Mouse (Mus musculus) kidney, postnatal 14 days (tissue): ENCODE measurements around the gene Sh3bgrl3.

Source experiments
- DNase-seq: peaks from one replicate; pipeline ENCODE4 v3.0.0; 2022; ENCODE audit warnings: mixed read lengths

The Sh3bgrl3 gene

GRCm38 (mm10) chr4:134107730-134108129 lies 20.9 kb downstream of the Sh3bgrl3 start:
- DNase-seq: no peak

GRCm38 (mm10) chr4:134106105-134106504 lies 22.5 kb downstream of the Sh3bgrl3 start:
- no peak for DNase-seq

- DNase-seq: no peak
These were observed 25.9 kb downstream of the Sh3bgrl3 start for GRCm38 (mm10) chr4:134102742-134103119.

GRCm38 (mm10) chr4:134101979-134102741 lies 26.4 kb downstream of the Sh3bgrl3 start, which contains the start of gene Ubxn11:
TSS of gene Ubxn11 (plus strand) at chr4:134102570.
- DNase-seq: peak; percentile 92

- DNase-seq: no peak
These were observed 28.3 kb downstream of the Sh3bgrl3 start for GRCm38 (mm10) chr4:134100245-134100644.

GRCm38 (mm10) chr4:134098628-134099027 lies 30.0 kb downstream of the Sh3bgrl3 start:
- peak; percentile 25 for DNase-seq

GRCm38 (mm10) chr4:134097015-134097608 lies 31.5 kb downstream of the Sh3bgrl3 start:
- no peak for DNase-seq

- DNase-seq: no peak
These were observed 32.5 kb downstream of the Sh3bgrl3 start for GRCm38 (mm10) chr4:134096120-134096519.

GRCm38 (mm10) chr4:134094923-134095547 lies 33.6 kb downstream of the Sh3bgrl3 start, which contains the start of gene Cd52:
TSS of gene Cd52 (minus strand) at chr4:134095082.
- DNase-seq: no peak

- no peak for DNase-seq
These were observed 34.5 kb downstream of the Sh3bgrl3 start for GRCm38 (mm10) chr4:134094004-134094564.

- DNase-seq: peak; percentile 56
These were observed 36.0 kb downstream of the Sh3bgrl3 start for GRCm38 (mm10) chr4:134092382-134093288.

- no peak for DNase-seq
These were observed 37.4 kb downstream of the Sh3bgrl3 start for GRCm38 (mm10) chr4:134091225-134091529.

- no peak for DNase-seq
These were observed 37.9 kb downstream of the Sh3bgrl3 start for GRCm38 (mm10) chr4:134090521-134091224.

GRCm38 (mm10) chr4:134089029-134089428 lies 39.6 kb downstream of the Sh3bgrl3 start:
- DNase-seq: no peak

- DNase-seq: peak; percentile 63
These were observed 41.2 kb downstream of the Sh3bgrl3 start for GRCm38 (mm10) chr4:134087412-134087811.

- DNase-seq: no peak
These were observed 43.6 kb downstream of the Sh3bgrl3 start for GRCm38 (mm10) chr4:134084999-134085398.

GRCm38 (mm10) chr4:134082460-134082859 lies 46.1 kb downstream of the Sh3bgrl3 start:
- no peak for DNase-seq

- peak; percentile 88 for DNase-seq
These were observed 46.7 kb downstream of the Sh3bgrl3 start for GRCm38 (mm10) chr4:134081730-134082386.

- DNase-seq: no peak
These were observed 47.9 kb downstream of the Sh3bgrl3 start for GRCm38 (mm10) chr4:134080674-134081073.

- DNase-seq: peak; percentile 82
These were observed 49.9 kb downstream of the Sh3bgrl3 start for GRCm38 (mm10) chr4:134078694-134079093.
